Mouse (Mus musculus) intestine, postnatal 0 days (tissue): ENCODE results near the gene Ccdc171. TPM values are rescaled to one million over a fixed set of nuclear protein-coding genes. Genes with fewer than 3 reads are reported as not detected.

ENCODE experiments used
- ATAC-seq: fragments of 200-750 bp; cut with Nextera tagmentation; 2 replicates; pipeline ENCODE4 v1.8.0; 2017; ENCODE audit warnings: mild to moderate bottlenecking, moderate TSS enrichment, moderate library complexity
- H3K27ac ChIP-seq: fragments of 300-500 bp; sonication (generic); 2 replicates; pipeline ENCODE4 v1.5.1; 2014; ENCODE audit warnings: mild to moderate bottlenecking, low read depth, low read length, moderate library complexity
- H3K27me3 ChIP-seq: fragments of 300-500 bp; sonication (generic); replicated peaks from 2 replicates; pipeline ENCODE4 v1.6.1; 2014; ENCODE audit warnings: low read length, mixed read lengths; ENCODE audit not compliant: control insufficient read depth, insufficient read depth
- H3K36me3 ChIP-seq: fragments of 300-500 bp; sonication (generic); 2 replicates; pipeline ENCODE4 v1.6.1; 2014; ENCODE audit warnings: mild to moderate bottlenecking, moderate library complexity; ENCODE audit not compliant: control insufficient read depth, insufficient read depth
- H3K4me1 ChIP-seq: fragments of 300-500 bp; sonication (generic); replicated peaks from 2 replicates; pipeline ENCODE4 v1.6.1; 2014; ENCODE audit warnings: antibody characterized with exemption, low read length, mixed read lengths; ENCODE audit not compliant: control insufficient read depth, insufficient read depth
- H3K4me2 ChIP-seq: fragments of 300-500 bp; sonication (generic); replicated peaks from 2 replicates; pipeline ENCODE4 v1.6.1; 2014; ENCODE audit warnings: low read depth, mild to moderate bottlenecking, moderate library complexity
- H3K4me3 ChIP-seq: fragments of 300-500 bp; sonication (generic); 2 replicates; pipeline ENCODE4 v1.5.1; 2014; ENCODE audit warnings: low read depth, low read length
- H3K9ac ChIP-seq: fragments of 300-500 bp; sonication (generic); 2 replicates; pipeline ENCODE4 v1.6.1; 2014; ENCODE audit warnings: mild to moderate bottlenecking, low read depth, low read length
- H3K9me3 ChIP-seq: fragments of 300-500 bp; sonication (generic); 2 replicates; pipeline ENCODE4 v1.6.1; 2016; ENCODE audit warnings: mixed run types; ENCODE audit not compliant: control insufficient read depth
- CTCF ChIP-seq: sonication (generic); IDR thresholded peaks from 2 replicates; pipeline ENCODE4 v1.5.1; 2016; ENCODE audit warnings: low read depth, mild to moderate bottlenecking, control low read depth, antibody characterized with exemption, moderate library complexity
- WGBS: fragments of 180-500 bp; shearing (Covaris S2); extraction: QIAGEN DNeasy Blood & Tissue Kit; methylation state at CpG from one replicate; pipeline ENCODE4 v1.1.7; 2014; 5-methylcytosine and 5-hydroxymethylcytosine counted together
- polyA plus RNA-seq: library from polyadenylated mRNA; unstranded; fragments of >200 nt; fragmentation: Nextera tagmentation; extraction: Ambion mirVana; gene quantifications from 2 replicates; pipeline ENCODE4 v1.2.1, GENCODE M21; 2015

The Ccdc171 gene
- polyA plus RNA-seq, 1 experiment from 2014 or later = 0.69 TPM

DNA sequence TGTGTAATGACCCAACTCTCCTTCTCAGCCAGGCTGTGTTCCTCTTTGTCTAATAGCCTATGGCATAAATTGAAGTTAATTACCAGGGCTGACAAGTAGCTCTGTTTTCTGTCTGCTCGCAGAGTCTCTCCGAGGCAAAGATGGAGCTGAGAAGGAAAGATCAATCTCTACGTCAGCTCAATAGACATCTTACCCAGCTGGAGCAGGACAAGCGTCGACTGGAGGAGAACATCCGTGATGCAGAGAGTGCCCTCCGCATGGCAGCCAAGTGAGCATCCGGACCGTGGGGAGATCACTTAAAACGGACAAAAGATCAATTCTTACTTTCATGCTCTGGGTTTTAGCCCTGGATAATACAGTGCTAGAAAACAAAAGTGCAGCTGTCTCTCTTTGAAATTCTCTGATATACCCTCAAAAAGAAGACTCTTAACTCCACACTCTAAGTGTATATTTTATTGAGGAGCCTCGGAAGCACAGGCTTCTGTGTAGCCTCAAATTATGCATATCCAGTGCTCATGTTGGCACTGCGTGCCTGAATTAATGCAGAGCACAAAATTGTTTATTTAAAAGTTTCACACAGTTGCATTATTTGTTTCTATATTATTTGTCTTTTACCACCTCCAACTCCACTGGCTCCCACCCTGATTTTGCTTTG is 217.6 kb downstream of the Ccdc171 start:
- Histone ChIP-seq H3K4me2 (no peak overlapping the region), H3K27me3 (no peaks in the 10 kb centered on the region), H3K27ac (no peak overlapping the region), H3K9ac (no peak overlapping the region), H3K4me3 (no peak overlapping the region), H3K9me3 (no peaks in the 10 kb centered on the region), H3K4me1 (no peaks in the 10 kb centered on the region), H3K36me3 (no peaks in the 10 kb centered on the region)
- ATAC-seq = no peak
- TF ChIP-seq CTCF = no peak
- WGBS = 61% methylated on average over 12 of the region's 12 CpGs

DNA sequence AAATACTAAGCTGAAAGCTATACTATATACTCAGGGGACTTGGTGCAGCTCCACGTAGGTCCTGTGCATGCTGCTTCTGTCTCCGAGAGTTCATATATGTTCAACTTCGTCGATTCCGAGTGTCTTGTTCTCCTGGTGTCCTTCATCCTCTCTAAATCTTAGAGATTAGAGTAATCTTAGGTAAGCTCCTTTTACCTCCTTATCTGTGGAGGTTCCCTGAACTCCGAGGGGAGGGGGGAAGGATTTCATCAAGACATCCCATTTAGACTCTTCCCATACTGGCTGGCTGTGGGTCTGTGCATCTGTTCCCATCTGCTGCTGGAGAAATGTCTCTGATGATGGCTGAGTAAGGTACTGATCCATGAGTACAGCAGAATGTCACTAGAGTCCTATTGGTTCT is 249.8 kb downstream of the Ccdc171 start:
- Histone ChIP-seq H3K27me3 (no peaks in the 10 kb centered on the region), H3K27ac (no peak overlapping the region), H3K4me2 (no peak overlapping the region), H3K4me1 (no peaks in the 10 kb centered on the region), H3K4me3 (no peak overlapping the region), H3K9me3 (0 out of 2 replicates have a peak, but pooled peaks cover 3% of the 10 kb centered on the region), H3K36me3 (no peaks in the 10 kb centered on the region), H3K9ac (no peak overlapping the region)
- WGBS = 92% methylated on average over 6 of the region's 6 CpGs
- no peak for ATAC-seq
- TF ChIP-seq CTCF = no peak

DNA sequence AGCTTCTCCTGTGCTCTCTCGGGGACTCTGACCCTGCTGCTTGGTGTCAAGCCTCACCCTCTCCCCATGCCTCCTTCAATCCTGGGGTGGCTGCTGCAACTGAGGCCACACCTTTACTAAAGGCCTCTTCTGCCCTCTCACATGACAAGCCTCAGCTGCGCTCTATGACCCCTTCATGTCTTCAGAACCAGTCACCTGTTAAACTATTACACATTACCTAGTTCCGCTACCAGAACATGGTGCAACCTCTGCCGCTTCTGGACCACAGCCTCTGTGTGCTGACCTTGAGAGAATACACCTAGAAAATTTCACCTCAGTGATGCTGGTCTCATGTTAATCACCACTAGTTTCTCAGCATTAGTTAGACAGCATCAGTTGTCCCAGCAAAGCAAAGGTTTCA is 254.7 kb downstream of the Ccdc171 start:
- H3K4me3 ChIP-seq = no peak overlapping the region
- no peak for ATAC-seq
- 0 out of 2 replicates have a peak, but pooled peaks cover 3% of the 10 kb centered on the region for H3K9me3 ChIP-seq
- H3K27ac ChIP-seq = no peak overlapping the region
- no peak for TF ChIP-seq CTCF
- no peak overlapping the region for H3K9ac ChIP-seq
- H3K27me3 ChIP-seq = no peaks in the 10 kb centered on the region
- no peaks in the 10 kb centered on the region for H3K4me1 ChIP-seq
- H3K4me2 ChIP-seq = no peak overlapping the region
- no peaks in the 10 kb centered on the region for H3K36me3 ChIP-seq
- 96% methylated on average over 4 of the region's 4 CpGs for WGBS

DNA sequence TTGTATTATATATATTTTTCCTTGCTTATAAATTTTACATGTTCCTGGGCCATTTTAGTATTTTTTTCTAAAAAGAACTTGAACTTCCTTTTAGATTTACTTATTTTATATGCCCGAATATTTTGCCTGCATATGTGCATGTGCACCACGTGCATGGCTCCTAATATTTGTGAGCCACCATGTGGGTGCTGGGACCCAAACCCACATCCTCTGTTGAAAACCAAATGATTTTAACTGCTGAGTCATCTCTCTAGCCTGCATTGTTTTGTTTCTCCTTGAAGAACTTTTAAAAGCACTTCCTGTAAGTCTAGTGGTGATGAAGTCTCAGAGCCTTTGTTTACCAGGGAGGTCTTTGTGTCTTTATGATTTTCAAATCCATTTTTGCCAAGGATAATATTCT is 259.8 kb downstream of the Ccdc171 start:
- H3K27me3 ChIP-seq = no peaks in the 10 kb centered on the region
- no peak overlapping the region for H3K9ac ChIP-seq
- no peak overlapping the region for H3K4me2 ChIP-seq
- no peak for TF ChIP-seq CTCF
- H3K4me1 ChIP-seq = no peaks in the 10 kb centered on the region
- no peak overlapping the region for H3K4me3 ChIP-seq
- no peak for ATAC-seq
- no peaks in the 10 kb centered on the region for H3K36me3 ChIP-seq
- no peak overlapping the region for H3K27ac ChIP-seq
- no peaks in the 10 kb centered on the region for H3K9me3 ChIP-seq
- WGBS = 89% methylated on average over 2 of the region's 2 CpGs

DNA sequence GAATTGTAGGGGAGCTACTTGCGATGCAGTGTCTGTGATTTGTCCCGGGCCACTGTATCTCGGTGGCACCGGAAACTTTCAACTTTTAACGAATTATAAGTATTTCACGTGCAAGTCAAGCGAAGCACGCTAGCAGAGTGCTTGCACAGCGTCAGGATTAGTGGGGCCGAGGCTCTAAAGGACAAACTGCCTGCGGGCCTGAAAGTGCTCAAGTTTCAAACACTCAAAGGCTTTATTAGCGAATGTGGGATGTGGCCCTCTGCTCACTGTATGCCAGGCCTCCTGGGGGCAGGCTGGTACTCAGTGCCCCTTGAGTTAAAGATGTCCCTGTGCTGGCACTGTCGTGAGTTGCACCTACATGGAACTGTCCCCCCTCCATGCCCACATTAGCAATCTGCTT is 266.5 kb downstream of the Ccdc171 start:
- H3K9ac ChIP-seq = no peak overlapping the region
- H3K9me3 ChIP-seq = no peaks in the 10 kb centered on the region
- no peaks in the 10 kb centered on the region for H3K27me3 ChIP-seq
- H3K36me3 ChIP-seq = no peaks in the 10 kb centered on the region
- no peak overlapping the region for H3K4me3 ChIP-seq
- H3K4me2 ChIP-seq = no peak overlapping the region
- ATAC-seq = no peak
- no peak overlapping the region for H3K27ac ChIP-seq
- TF ChIP-seq CTCF = no peak
- WGBS = 66% methylated on average over 13 of the region's 13 CpGs
- no peaks in the 10 kb centered on the region for H3K4me1 ChIP-seq

DNA sequence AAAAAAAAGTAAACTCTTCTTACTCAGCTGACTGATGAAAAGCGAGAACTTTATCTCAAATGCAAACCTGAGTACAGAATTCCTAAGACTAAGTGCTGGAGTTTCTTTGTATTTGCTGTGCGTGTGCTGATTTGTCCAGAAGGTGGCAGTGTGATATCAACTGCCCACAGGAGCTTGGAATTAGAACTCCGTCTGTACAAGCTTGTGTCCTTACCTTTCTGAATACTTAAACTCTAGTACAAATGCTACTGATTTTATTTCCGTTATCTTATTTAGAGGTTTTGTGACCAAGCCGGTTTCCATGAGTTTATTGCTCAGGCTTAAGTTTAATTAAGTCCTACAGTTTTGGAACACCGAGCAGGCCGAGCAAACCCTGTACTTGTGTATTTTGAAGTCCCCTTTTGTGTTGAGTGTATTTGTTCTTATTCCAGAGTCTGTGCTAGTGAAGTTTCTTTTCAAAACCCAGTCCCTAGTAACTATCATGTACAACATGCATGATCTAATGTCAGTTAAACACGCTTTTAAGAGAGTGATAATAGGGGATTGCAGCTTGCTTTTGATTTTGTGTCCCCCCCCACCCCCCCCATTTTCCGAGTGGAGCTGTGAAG is 269.1 kb downstream of the Ccdc171 start:
- no peak overlapping the region for H3K4me3 ChIP-seq
- peak; percentile 88 for TF ChIP-seq CTCF
- no peaks in the 10 kb centered on the region for H3K4me1 ChIP-seq
- no peaks in the 10 kb centered on the region for H3K9me3 ChIP-seq
- H3K27me3 ChIP-seq = no peaks in the 10 kb centered on the region
- no peak overlapping the region for H3K4me2 ChIP-seq
- ATAC-seq = no peak
- H3K27ac ChIP-seq = no peak overlapping the region
- no peaks in the 10 kb centered on the region for H3K36me3 ChIP-seq
- no peak overlapping the region for H3K9ac ChIP-seq
- WGBS = 28% methylated on average over 9 of the region's 9 CpGs
